Mouse (Mus musculus): ENCODE results near the gene Gm20662. TPM values are rescaled to one million over a fixed set of nuclear protein-coding genes. Genes with fewer than 3 reads are reported as not detected.

Gm20662 gene
- polyA plus RNA-seq, 1 experiment from 2014 or later = not detected

GRCm38 (mm10) chr9:108051931-108052220, 55.7 kb downstream of the Gm20662 start:
- Histone ChIP-seq H3K4me1 (ENCODE audit: control insufficient read depth, insufficient read depth, low read length) (0 out of 2 replicates have a peak, but pooled peaks cover 8% of the 10 kb centered on the region), H3K36me3 (ENCODE audit: control insufficient read depth, insufficient read depth, low read length) (peaks cover 67% of the 10 kb centered on the region)
- ATAC-seq (ENCODE audit: low FRiP score, low TSS enrichment) = no peak

GRCm38 (mm10) chr9:108052411-108052810, 56.3 kb downstream of the Gm20662 start:
- Histone ChIP-seq H3K4me1 (ENCODE audit: control insufficient read depth, insufficient read depth, low read length) (0 out of 2 replicates have a peak, but pooled peaks cover 8% of the 10 kb centered on the region), H3K9me3 (ENCODE audit: control insufficient read depth, low read length) (no peaks in the 10 kb centered on the region), H3K27ac (replicated peaks; ENCODE audit: low read depth, low read length) (no peak overlapping the region), H3K4me3 (replicated peaks; ENCODE audit: low read depth, low read length) (no peak overlapping the region), H3K36me3 (ENCODE audit: control insufficient read depth, insufficient read depth, low read length) (peaks cover 67% of the 10 kb centered on the region), H3K9ac (replicated peaks; ENCODE audit: low read length) (no peak overlapping the region), H3K4me2 (ENCODE audit: low read length) (no peak overlapping the region), H3K27me3 (ENCODE audit: control insufficient read depth, insufficient read depth, low read length) (no peaks in the 10 kb centered on the region)
- ATAC-seq (ENCODE audit: low FRiP score, low TSS enrichment) (no peak), DNase-seq (no peak)
- 78% methylated on average over 7 of the region's 7 CpGs for WGBS

More at GRCm38 (mm10) chr9:108051931-108052220, 55.7 kb downstream of the Gm20662 start:
- DNase-seq = no peak
- no peak overlapping the region for H3K27ac ChIP-seq (replicated peaks; ENCODE audit: low read depth, low read length)
- H3K4me3 ChIP-seq (replicated peaks; ENCODE audit: low read depth, low read length) = no peak overlapping the region
- H3K9me3 ChIP-seq (ENCODE audit: control insufficient read depth, low read length) = no peaks in the 10 kb centered on the region
- 81% methylated on average over 4 of the region's 4 CpGs for WGBS
- H3K4me2 ChIP-seq (ENCODE audit: low read length) = no peak overlapping the region
- no peak overlapping the region for H3K9ac ChIP-seq (replicated peaks; ENCODE audit: low read length)
- H3K27me3 ChIP-seq (ENCODE audit: control insufficient read depth, insufficient read depth, low read length) = no peaks in the 10 kb centered on the region

- Histone ChIP-seq H3K4me3 (replicated peaks; ENCODE audit: low read depth, low read length) (no peak within 1 kb of the TSS), H3K27ac (replicated peaks; ENCODE audit: low read depth, low read length) (no peak within 1 kb of the TSS), H3K36me3 (ENCODE audit: control insufficient read depth, insufficient read depth, low read length) (peaks cover 68% of the 10 kb centered on the region), H3K27me3 (ENCODE audit: control insufficient read depth, insufficient read depth, low read length) (no peaks in the 10 kb centered on the region), H3K4me1 (ENCODE audit: control insufficient read depth, insufficient read depth, low read length) (0 out of 2 replicates have a peak, but pooled peaks cover 6% of the 10 kb centered on the region), H3K4me2 (ENCODE audit: low read length) (peak within 1 kb of the TSS; percentile 39), H3K9me3 (ENCODE audit: control insufficient read depth, low read length) (no peaks in the 10 kb centered on the region), H3K9ac (replicated peaks; ENCODE audit: low read length) (no peak within 1 kb of the TSS)
- ATAC-seq (ENCODE audit: low FRiP score, low TSS enrichment) (peak; percentile 46; the same call in 1 of the 2 replicates), DNase-seq (peak; percentile 96)
- WGBS = 55% methylated on average over 20 of the region's 20 CpGs
Measured at GRCm38 (mm10) chr9:108052885-108053664, 56.9 kb downstream of the Gm20662 start, which contains the start of gene Amigo3. Amigo3 (plus strand) TSS chr9:108053159.

- no peak overlapping the region for H3K9ac ChIP-seq (replicated peaks; ENCODE audit: low read length)
- ATAC-seq (ENCODE audit: low FRiP score, low TSS enrichment) (no peak), DNase-seq (no peak)
- no peaks in the 10 kb centered on the region for H3K9me3 ChIP-seq (ENCODE audit: control insufficient read depth, low read length)
- H3K36me3 ChIP-seq (ENCODE audit: control insufficient read depth, insufficient read depth, low read length) = peaks cover 74% of the 10 kb centered on the region
- no peaks in the 10 kb centered on the region for H3K27me3 ChIP-seq (ENCODE audit: control insufficient read depth, insufficient read depth, low read length)
- H3K27ac ChIP-seq (replicated peaks; ENCODE audit: low read depth, low read length) = no peak overlapping the region
- H3K4me2 ChIP-seq (ENCODE audit: low read length) = no peak overlapping the region
- H3K4me3 ChIP-seq (replicated peaks; ENCODE audit: low read depth, low read length) = no peak overlapping the region
- H3K4me1 ChIP-seq (ENCODE audit: control insufficient read depth, insufficient read depth, low read length) = no peaks in the 10 kb centered on the region
- 94% methylated on average over 15 of the region's 15 CpGs for WGBS
Measured at GRCm38 (mm10) chr9:108053665-108054225, 57.6 kb downstream of the Gm20662 start.

- no peak for DNase-seq
- 91% methylated on average over 22 of the region's 22 CpGs for WGBS
Measured at GRCm38 (mm10) chr9:108054331-108055040, 58.3 kb downstream of the Gm20662 start.

GRCm38 (mm10) chr9:108055061-108055460, 58.9 kb downstream of the Gm20662 start:
- Histone ChIP-seq H3K4me1 (ENCODE audit: control insufficient read depth, insufficient read depth, low read length) (no peaks in the 10 kb centered on the region), H3K4me2 (ENCODE audit: low read length) (no peak overlapping the region), H3K4me3 (replicated peaks; ENCODE audit: low read depth, low read length) (no peak overlapping the region), H3K9me3 (ENCODE audit: control insufficient read depth, low read length) (no peaks in the 10 kb centered on the region), H3K9ac (replicated peaks; ENCODE audit: low read length) (no peak overlapping the region), H3K36me3 (ENCODE audit: control insufficient read depth, insufficient read depth, low read length) (peaks cover 87% of the 10 kb centered on the region), H3K27ac (replicated peaks; ENCODE audit: low read depth, low read length) (no peak overlapping the region), H3K27me3 (ENCODE audit: control insufficient read depth, insufficient read depth, low read length) (no peaks in the 10 kb centered on the region)
- ATAC-seq (ENCODE audit: low FRiP score, low TSS enrichment) = no peak
- DNase-seq = no peak
- 95% methylated on average over 1 of the region's 1 CpGs for WGBS

More at GRCm38 (mm10) chr9:108054331-108055040, 58.3 kb downstream of the Gm20662 start:
- H3K9ac ChIP-seq (replicated peaks; ENCODE audit: low read length) = no peak overlapping the region
- H3K4me3 ChIP-seq (replicated peaks; ENCODE audit: low read depth, low read length) = no peak overlapping the region
- ATAC-seq (ENCODE audit: low FRiP score, low TSS enrichment) = no peak
- no peaks in the 10 kb centered on the region for H3K9me3 ChIP-seq (ENCODE audit: control insufficient read depth, low read length)
- peaks cover 81% of the 10 kb centered on the region for H3K36me3 ChIP-seq (ENCODE audit: control insufficient read depth, insufficient read depth, low read length)
- no peaks in the 10 kb centered on the region for H3K27me3 ChIP-seq (ENCODE audit: control insufficient read depth, insufficient read depth, low read length)
- H3K27ac ChIP-seq (replicated peaks; ENCODE audit: low read depth, low read length) = no peak overlapping the region
- H3K4me1 ChIP-seq (ENCODE audit: control insufficient read depth, insufficient read depth, low read length) = no peaks in the 10 kb centered on the region
- H3K4me2 ChIP-seq (ENCODE audit: low read length) = no peak overlapping the region

- WGBS = 93% methylated on average over 6 of the region's 6 CpGs
- Histone ChIP-seq H3K9ac (replicated peaks; ENCODE audit: low read length) (no peak overlapping the region), H3K4me3 (replicated peaks; ENCODE audit: low read depth, low read length) (no peak overlapping the region), H3K36me3 (ENCODE audit: control insufficient read depth, insufficient read depth, low read length) (peaks cover 82% of the 10 kb centered on the region), H3K27me3 (ENCODE audit: control insufficient read depth, insufficient read depth, low read length) (no peaks in the 10 kb centered on the region), H3K4me2 (ENCODE audit: low read length) (no peak overlapping the region), H3K9me3 (ENCODE audit: control insufficient read depth, low read length) (no peaks in the 10 kb centered on the region), H3K4me1 (ENCODE audit: control insufficient read depth, insufficient read depth, low read length) (no peaks in the 10 kb centered on the region), H3K27ac (replicated peaks; ENCODE audit: low read depth, low read length) (no peak overlapping the region)
- DNase-seq = no peak
- no peak for ATAC-seq (ENCODE audit: low FRiP score, low TSS enrichment)
Measured at GRCm38 (mm10) chr9:108055661-108056237, 59.6 kb downstream of the Gm20662 start.

- no peak overlapping the region for H3K9ac ChIP-seq (replicated peaks; ENCODE audit: low read length)
- H3K4me1 ChIP-seq (ENCODE audit: control insufficient read depth, insufficient read depth, low read length) = no peaks in the 10 kb centered on the region
- peaks cover 81% of the 10 kb centered on the region for H3K36me3 ChIP-seq (ENCODE audit: control insufficient read depth, insufficient read depth, low read length)
- no peak overlapping the region for H3K4me3 ChIP-seq (replicated peaks; ENCODE audit: low read depth, low read length)
- no peak for DNase-seq
- no peaks in the 10 kb centered on the region for H3K27me3 ChIP-seq (ENCODE audit: control insufficient read depth, insufficient read depth, low read length)
- 80% methylated on average over 28 of the region's 28 CpGs for WGBS
- no peak overlapping the region for H3K27ac ChIP-seq (replicated peaks; ENCODE audit: low read depth, low read length)
- no peak overlapping the region for H3K4me2 ChIP-seq (ENCODE audit: low read length)
- no peak for ATAC-seq (ENCODE audit: low FRiP score, low TSS enrichment)
- H3K9me3 ChIP-seq (ENCODE audit: control insufficient read depth, low read length) = no peaks in the 10 kb centered on the region
Measured at GRCm38 (mm10) chr9:108056361-108057261, 60.5 kb downstream of the Gm20662 start.
